ENCODE assay signal across 21 mouse cellular contexts in genomic region chr11:12837920-12838319, GRCm38 (mm10).
A peak's percentile ranks its signal among the peaks of the same experiment; 100 is the strongest.
DNase-seq lines count a peak whose midpoint lies in the region; ATAC-seq and TF ChIP-seq lines count a peak whose summit lies in the region.
"Had no signal": no experiment of that assay in that cellular context is flagged by ENCODE, and none has a peak within 500 bp of the region (broad histone marks: within the 10 kb centered on the region; RNA-seq: fewer than 3 reads in every experiment).

No protein-coding gene starts in this region.

- ATAC-seq in hindbrain, embryonic 15.5 days (ENCODE audit: low FRiP score, low read depth) = peak; percentile 23; the same call in 1 of the 2 replicates
- ATAC-seq in hindbrain, embryonic 11.5 days (ENCODE audit: low FRiP score) = no peak
- no peak for ATAC-seq in midbrain, embryonic 14.5 days (ENCODE audit: low FRiP score, low TSS enrichment)
- ATAC-seq in midbrain, embryonic 13.5 days = no peak
- ATAC-seq in CD4-positive, CD25-positive, alpha-beta regulatory T cell, adult 4 months = no peak
- ATAC-seq: hindbrain, embryonic 16.5 days had no signal

- no peak overlapping the region for H3K9ac ChIP-seq in hindbrain, embryonic 15.5 days
- H3K9ac ChIP-seq in hindbrain, embryonic 11.5 days (ENCODE audit: low read depth, low read length) = no peak overlapping the region
- H3K9ac ChIP-seq in midbrain, embryonic 14.5 days (replicated peaks; ENCODE audit: low read length) = no peak overlapping the region
- H3K9ac ChIP-seq in midbrain, embryonic 13.5 days (replicated peaks) = no peak overlapping the region
- H3K9ac ChIP-seq: embryonic facial prominence, embryonic 15.5 days; heart, embryonic 15.5 days had no signal

- no peak for DNase-seq in hindbrain, embryonic 11.5 days (ENCODE audit: low spot score)
- DNase-seq in midbrain, embryonic 14.5 days = peak; percentile 20
- peak; percentile 58 for DNase-seq in brain, embryonic 14.5 days (ENCODE audit: low read depth)
- DNase-seq: adrenal gland, postnatal 10 days; cerebellum, adult 8-10 months; cerebellum, postnatal 14 days; embryo, embryonic 11 days; gastrocnemius, postnatal 10 days; heart, adult 18-20 months; heart, postnatal 14 days; kidney, adult 11 months had no signal

- H3K9me3 ChIP-seq in hindbrain, embryonic 15.5 days = no peaks in the 10 kb centered on the region
- H3K9me3 ChIP-seq in hindbrain, embryonic 11.5 days (ENCODE audit: control insufficient read depth, low read length) = no peaks in the 10 kb centered on the region
- H3K9me3 ChIP-seq in midbrain, embryonic 14.5 days (ENCODE audit: control insufficient read depth, low read length) = no peaks in the 10 kb centered on the region
- H3K9me3 ChIP-seq in midbrain, embryonic 13.5 days = no peaks in the 10 kb centered on the region
- H3K9me3 ChIP-seq: embryonic facial prominence, embryonic 15.5 days; forebrain, embryonic 10.5 days; G1E; heart, embryonic 15.5 days had no signal

- H3K4me3 ChIP-seq in hindbrain, embryonic 15.5 days = no peak overlapping the region
- H3K4me3 ChIP-seq in hindbrain, embryonic 11.5 days (ENCODE audit: low read depth, low read length) = no peak overlapping the region
- H3K4me3 ChIP-seq in midbrain, embryonic 14.5 days (replicated peaks; ENCODE audit: low read depth, low read length) = no peak overlapping the region
- no peak overlapping the region for H3K4me3 ChIP-seq in midbrain, embryonic 13.5 days (replicated peaks)
- H3K4me3 ChIP-seq: embryonic facial prominence, embryonic 15.5 days; erythroblast, embryonic 14.5 days; forebrain, embryonic 10.5 days; heart, embryonic 15.5 days had no signal

- H3K36me3 ChIP-seq in hindbrain, embryonic 15.5 days = no peaks in the 10 kb centered on the region
- no peaks in the 10 kb centered on the region for H3K36me3 ChIP-seq in hindbrain, embryonic 11.5 days (ENCODE audit: control insufficient read depth, insufficient read depth, low read length)
- no peaks in the 10 kb centered on the region for H3K36me3 ChIP-seq in midbrain, embryonic 14.5 days (ENCODE audit: control insufficient read depth, insufficient read depth, low read length)
- no peaks in the 10 kb centered on the region for H3K36me3 ChIP-seq in midbrain, embryonic 13.5 days
- H3K36me3 ChIP-seq: embryonic facial prominence, embryonic 15.5 days; forebrain, embryonic 10.5 days; G1E; heart, embryonic 15.5 days had no signal

- TF ChIP-seq CTCF in brain, embryonic 14.5 days (IDR thresholded peaks at IDR 0.05; ENCODE audit: borderline replicate concordance, extremely low read depth, insufficient read depth, insufficient read length) = no peak

- no peaks in the 10 kb centered on the region for H3K27me3 ChIP-seq in hindbrain, embryonic 15.5 days
- H3K27me3 ChIP-seq in hindbrain, embryonic 11.5 days (ENCODE audit: control insufficient read depth, insufficient read depth, low read length) = no peaks in the 10 kb centered on the region
- no peaks in the 10 kb centered on the region for H3K27me3 ChIP-seq in midbrain, embryonic 14.5 days (ENCODE audit: control insufficient read depth, insufficient read depth, low read length)
- H3K27me3 ChIP-seq in midbrain, embryonic 13.5 days = no peaks in the 10 kb centered on the region
- H3K27me3 ChIP-seq: embryonic facial prominence, embryonic 15.5 days; heart, embryonic 15.5 days had no signal

- H3K4me2 ChIP-seq in hindbrain, embryonic 15.5 days = no peak overlapping the region
- no peak overlapping the region for H3K4me2 ChIP-seq in hindbrain, embryonic 11.5 days (replicated peaks; ENCODE audit: low read depth, low read length)
- H3K4me2 ChIP-seq in midbrain, embryonic 14.5 days (ENCODE audit: low read length) = no peak overlapping the region
- H3K4me2 ChIP-seq in midbrain, embryonic 13.5 days (replicated peaks) = no peak overlapping the region
- H3K4me2 ChIP-seq: embryonic facial prominence, embryonic 15.5 days; heart, embryonic 11.5 days; heart, embryonic 15.5 days had no signal

- WGBS in hindbrain, embryonic 15.5 days = 63% methylated on average over 2 of the region's 2 CpGs
- WGBS in hindbrain, embryonic 11.5 days = 93% methylated on average over 2 of the region's 2 CpGs
- 85% methylated on average over 2 of the region's 2 CpGs for WGBS in midbrain, embryonic 14.5 days
- WGBS in midbrain, embryonic 13.5 days = 86% methylated on average over 2 of the region's 2 CpGs

- no peak for TF ChIP-seq POLR2A in brain, embryonic 14.5 days (IDR thresholded peaks at IDR 0.05; ENCODE audit: borderline replicate concordance, extremely low read depth, insufficient read depth, insufficient read length, poor library complexity, severe bottlenecking)

- no peaks in the 10 kb centered on the region for H3K4me1 ChIP-seq in hindbrain, embryonic 15.5 days (replicated peaks)
- no peaks in the 10 kb centered on the region for H3K4me1 ChIP-seq in hindbrain, embryonic 11.5 days (replicated peaks; ENCODE audit: control insufficient read depth, insufficient read depth, low read length)
- no peaks in the 10 kb centered on the region for H3K4me1 ChIP-seq in midbrain, embryonic 14.5 days (ENCODE audit: control insufficient read depth, insufficient read depth, low read length)
- no peaks in the 10 kb centered on the region for H3K4me1 ChIP-seq in midbrain, embryonic 13.5 days (replicated peaks)
- H3K4me1 ChIP-seq: embryonic facial prominence, embryonic 15.5 days; forebrain, embryonic 10.5 days; heart, embryonic 15.5 days had no signal

- H3K27ac ChIP-seq in hindbrain, embryonic 15.5 days (replicated peaks) = no peak overlapping the region
- H3K27ac ChIP-seq in hindbrain, embryonic 11.5 days (ENCODE audit: low read depth, low read length) = no peak overlapping the region
- no peak overlapping the region for H3K27ac ChIP-seq in midbrain, embryonic 14.5 days (replicated peaks; ENCODE audit: low read depth, low read length)
- H3K27ac ChIP-seq in midbrain, embryonic 13.5 days = no peak overlapping the region
- H3K27ac ChIP-seq: embryonic facial prominence, embryonic 15.5 days; forebrain, embryonic 10.5 days; heart, embryonic 15.5 days had no signal
